Mouse (Mus musculus): ENCODE measurements around the gene Epha6. TPM values are rescaled to one million over a fixed set of nuclear protein-coding genes. Genes with fewer than 3 reads are reported as not detected.
"Not testable (repeated sequence)": the region's sequence is repeated elsewhere in the genome, so short reads cannot be mapped to it uniquely, and the experiment has no call there.

Gene Epha6
- polyA plus RNA-seq, 1 experiment from 2014 or later: 12.3 TPM

DNA sequence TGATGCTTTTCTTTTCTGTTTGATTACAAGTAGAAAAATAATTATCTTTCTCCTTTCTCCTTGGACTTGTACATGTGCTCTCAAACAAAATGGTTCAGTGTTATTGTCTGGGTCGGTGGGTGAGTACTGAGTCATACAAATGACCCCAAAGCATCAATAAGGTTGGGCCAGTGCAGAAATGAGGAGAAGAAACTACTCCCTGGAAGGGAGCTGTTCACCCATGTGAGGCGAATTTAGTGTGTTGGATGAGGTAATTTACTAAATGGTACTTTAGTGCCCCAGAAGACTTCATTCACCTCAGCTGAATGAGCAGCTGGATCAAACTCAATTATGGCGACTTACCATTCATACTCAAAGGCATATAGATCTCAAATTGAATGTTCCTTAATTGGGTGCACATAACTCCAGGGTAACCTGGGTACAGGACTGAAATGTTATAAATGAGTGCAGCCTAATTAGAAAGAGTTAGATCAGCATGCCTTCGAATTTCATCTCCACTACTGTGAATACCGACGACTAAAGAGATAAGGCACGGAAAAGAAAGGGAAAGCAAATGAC is 751.1 kb downstream of the Epha6 start:
- no peaks in the 10 kb centered on the region for H3K36me3 ChIP-seq (replicated peaks; ENCODE audit: control insufficient read depth, insufficient read depth)
- ATAC-seq (ENCODE audit: low FRiP score) (peak; percentile 77), DNase-seq (ENCODE audit: low spot score) (no peak)
- H3K4me1 ChIP-seq (replicated peaks; ENCODE audit: control insufficient read depth, insufficient read depth, low read length): no peaks in the 10 kb centered on the region
- no peak overlapping the region for H3K4me2 ChIP-seq (replicated peaks)
- no peak overlapping the region for H3K27ac ChIP-seq
- no peaks in the 10 kb centered on the region for H3K27me3 ChIP-seq (ENCODE audit: control insufficient read depth, insufficient read depth, low read length)
- H3K9ac ChIP-seq: no peak overlapping the region
- WGBS: 49% methylated on average over 7 of the region's 7 CpGs
- no peaks in the 10 kb centered on the region for H3K9me3 ChIP-seq (ENCODE audit: control insufficient read depth, low read length)
- no peak overlapping the region for H3K4me3 ChIP-seq (replicated peaks; ENCODE audit: low read length)

DNA sequence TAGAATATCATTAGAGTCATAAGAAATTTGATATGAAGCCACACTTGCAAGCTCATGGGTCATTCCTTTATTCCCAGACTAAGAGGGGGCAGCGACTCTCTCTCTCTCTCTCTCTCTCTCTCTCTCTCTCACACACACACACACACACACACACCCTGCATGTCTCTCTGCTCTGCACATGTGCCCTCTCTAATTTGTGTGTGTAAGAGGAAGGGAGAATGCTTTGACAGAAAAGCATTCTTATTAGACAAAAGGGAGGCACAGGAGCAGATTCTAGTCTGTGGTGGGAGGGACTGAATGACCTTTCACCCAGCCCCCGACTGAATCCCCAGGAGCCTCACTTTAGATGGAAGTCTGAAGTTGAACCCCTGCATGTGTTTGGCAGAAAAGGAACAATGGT is 752.6 kb downstream of the Epha6 start:
- Histone ChIP-seq H3K4me3 (replicated peaks; ENCODE audit: low read length) (no peak overlapping the region), H3K27me3 (ENCODE audit: control insufficient read depth, insufficient read depth, low read length) (no peaks in the 10 kb centered on the region), H3K4me2 (replicated peaks) (no peak overlapping the region), H3K4me1 (replicated peaks; ENCODE audit: control insufficient read depth, insufficient read depth, low read length) (no peaks in the 10 kb centered on the region), H3K9me3 (ENCODE audit: control insufficient read depth, low read length) (no peaks in the 10 kb centered on the region), H3K36me3 (replicated peaks; ENCODE audit: control insufficient read depth, insufficient read depth) (no peaks in the 10 kb centered on the region), H3K27ac (no peak overlapping the region), H3K9ac (no peak overlapping the region)
- no peak for ATAC-seq (ENCODE audit: low FRiP score)
- WGBS: 10% methylated on average over 2 of the region's 2 CpGs
- no peak for DNase-seq (ENCODE audit: low spot score)

GRCm38 (mm10) chr16:59846574-59846973 is 758.8 kb downstream of the Epha6 start:
- no peaks in the 10 kb centered on the region for H3K36me3 ChIP-seq (replicated peaks; ENCODE audit: control insufficient read depth, insufficient read depth)
- no peak overlapping the region for H3K9ac ChIP-seq
- WGBS: 18% methylated on average over 3 of the region's 3 CpGs
- no peak overlapping the region for H3K4me3 ChIP-seq (replicated peaks; ENCODE audit: low read length)
- no peaks in the 10 kb centered on the region for H3K27me3 ChIP-seq (ENCODE audit: control insufficient read depth, insufficient read depth, low read length)
- H3K4me2 ChIP-seq (replicated peaks): no peak overlapping the region
- ATAC-seq (ENCODE audit: low FRiP score): no peak
- no peak for DNase-seq (ENCODE audit: low spot score)
- H3K4me1 ChIP-seq (replicated peaks; ENCODE audit: control insufficient read depth, insufficient read depth, low read length): no peaks in the 10 kb centered on the region
- peaks cover 4% of the 10 kb centered on the region; the same call in 1 of the 2 replicates for H3K9me3 ChIP-seq (ENCODE audit: control insufficient read depth, low read length)
- H3K27ac ChIP-seq: no peak overlapping the region

- no peak overlapping the region for H3K4me3 ChIP-seq (replicated peaks; ENCODE audit: low read length)
- H3K36me3 ChIP-seq (replicated peaks; ENCODE audit: control insufficient read depth, insufficient read depth): no peaks in the 10 kb centered on the region
- WGBS: 55% methylated on average over 4 of the region's 4 CpGs
- 0 out of 2 replicates have a peak overlapping the region, but pooled peaks have one; percentile 3 for H3K27ac ChIP-seq
- no peaks in the 10 kb centered on the region for H3K9me3 ChIP-seq (ENCODE audit: control insufficient read depth, low read length)
- H3K4me1 ChIP-seq (replicated peaks; ENCODE audit: control insufficient read depth, insufficient read depth, low read length): no peaks in the 10 kb centered on the region
- ATAC-seq (ENCODE audit: low FRiP score): no peak
- no peak overlapping the region for H3K4me2 ChIP-seq (replicated peaks)
- peak; percentile 55 for DNase-seq (ENCODE audit: low spot score)
- no peak overlapping the region for H3K9ac ChIP-seq
- no peaks in the 10 kb centered on the region for H3K27me3 ChIP-seq (ENCODE audit: control insufficient read depth, insufficient read depth, low read length)
These were observed 768.6 kb downstream of the Epha6 start for GRCm38 (mm10) chr16:59836778-59837177.

GRCm38 (mm10) chr16:59836304-59836703 is 769.0 kb downstream of the Epha6 start:
- Histone ChIP-seq H3K4me1 (replicated peaks; ENCODE audit: control insufficient read depth, insufficient read depth, low read length) (no peaks in the 10 kb centered on the region), H3K9me3 (ENCODE audit: control insufficient read depth, low read length) (no peaks in the 10 kb centered on the region), H3K27me3 (ENCODE audit: control insufficient read depth, insufficient read depth, low read length) (no peaks in the 10 kb centered on the region), H3K27ac (0 out of 2 replicates have a peak overlapping the region, but pooled peaks have one; percentile 3), H3K9ac (no peak overlapping the region), H3K36me3 (replicated peaks; ENCODE audit: control insufficient read depth, insufficient read depth) (no peaks in the 10 kb centered on the region), H3K4me2 (replicated peaks) (no peak overlapping the region), H3K4me3 (replicated peaks; ENCODE audit: low read length) (no peak overlapping the region)
- ATAC-seq (ENCODE audit: low FRiP score) (no peak), DNase-seq (ENCODE audit: low spot score) (no peak)
- WGBS: 56% methylated on average over 10 of the region's 10 CpGs

DNA sequence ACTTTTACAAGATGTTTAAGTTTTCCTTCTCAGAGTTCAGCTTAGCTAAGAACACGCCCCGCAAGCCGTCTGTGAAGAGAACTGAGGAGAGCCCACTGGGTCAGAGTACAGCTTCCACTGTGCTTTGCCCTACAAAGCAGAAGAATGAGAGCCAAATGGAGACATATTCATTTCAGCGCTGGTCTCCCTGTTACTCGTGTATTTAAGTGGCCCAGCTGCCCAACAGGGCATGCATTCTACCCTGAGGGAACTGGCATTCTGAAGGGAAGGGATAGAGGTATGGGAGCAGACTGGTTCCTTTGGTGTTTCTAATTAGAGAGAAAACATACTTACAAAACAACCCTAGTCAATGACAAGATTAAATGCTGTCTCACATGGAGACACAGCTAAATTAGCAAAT is 772.9 kb downstream of the Epha6 start:
- 70% methylated on average over 5 of the region's 5 CpGs for WGBS
- Histone ChIP-seq H3K9ac (no peak overlapping the region), H3K9me3 (ENCODE audit: control insufficient read depth, low read length) (no peaks in the 10 kb centered on the region), H3K36me3 (replicated peaks; ENCODE audit: control insufficient read depth, insufficient read depth) (no peaks in the 10 kb centered on the region), H3K27ac (no peak overlapping the region), H3K27me3 (ENCODE audit: control insufficient read depth, insufficient read depth, low read length) (no peaks in the 10 kb centered on the region), H3K4me2 (replicated peaks) (no peak overlapping the region), H3K4me3 (replicated peaks; ENCODE audit: low read length) (no peak overlapping the region), H3K4me1 (replicated peaks; ENCODE audit: control insufficient read depth, insufficient read depth, low read length) (no peaks in the 10 kb centered on the region)
- DNase-seq (ENCODE audit: low spot score) (no peak), ATAC-seq (ENCODE audit: low FRiP score) (no peak)

- Histone ChIP-seq H3K4me1 (replicated peaks; ENCODE audit: control insufficient read depth, insufficient read depth, low read length) (no peaks in the 10 kb centered on the region), H3K27ac (no peak overlapping the region), H3K36me3 (replicated peaks; ENCODE audit: control insufficient read depth, insufficient read depth) (no peaks in the 10 kb centered on the region), H3K27me3 (ENCODE audit: control insufficient read depth, insufficient read depth, low read length) (no peaks in the 10 kb centered on the region), H3K4me3 (replicated peaks; ENCODE audit: low read length) (no peak overlapping the region), H3K4me2 (replicated peaks) (no peak overlapping the region), H3K9ac (no peak overlapping the region), H3K9me3 (ENCODE audit: control insufficient read depth, low read length) (no peaks in the 10 kb centered on the region)
- ATAC-seq (ENCODE audit: low FRiP score) (no peak), DNase-seq (ENCODE audit: low spot score) (no peak)
- WGBS: 88% methylated on average over 13 of the region's 13 CpGs
These were observed 775.7 kb downstream of the Epha6 start for GRCm38 (mm10) chr16:59829655-59830054.

DNA sequence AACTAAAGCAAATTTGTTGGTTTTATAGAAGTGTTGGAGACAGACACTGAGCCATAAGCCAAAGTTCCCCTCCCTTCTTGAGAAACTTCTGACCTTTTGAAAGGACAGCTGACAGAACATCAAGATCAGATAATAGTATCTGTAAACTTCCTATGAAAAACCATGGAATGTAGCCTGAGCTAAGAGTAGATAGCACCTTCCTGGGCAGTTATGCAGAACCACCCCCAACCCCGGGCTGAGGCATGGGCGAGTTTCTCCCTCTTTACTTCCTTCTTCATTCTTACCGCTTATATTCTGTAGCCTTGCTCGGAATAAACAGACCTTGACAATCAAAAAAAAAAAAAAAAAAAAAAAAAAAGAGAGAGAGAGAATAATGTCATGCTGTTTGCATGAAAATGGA is 805.5 kb downstream of the Epha6 start:
- not testable (repeated sequence) for H3K9ac ChIP-seq; ATAC-seq (ENCODE audit: low FRiP score); H3K9me3 ChIP-seq (ENCODE audit: control insufficient read depth, low read length); H3K27ac ChIP-seq; H3K36me3 ChIP-seq (replicated peaks; ENCODE audit: control insufficient read depth, insufficient read depth); DNase-seq (ENCODE audit: low spot score); H3K4me3 ChIP-seq (replicated peaks; ENCODE audit: low read length); H3K27me3 ChIP-seq (ENCODE audit: control insufficient read depth, insufficient read depth, low read length); H3K4me2 ChIP-seq (replicated peaks); H3K4me1 ChIP-seq (replicated peaks; ENCODE audit: control insufficient read depth, insufficient read depth, low read length)
- 75% methylated on average over 4 of the region's 4 CpGs for WGBS

- no peak for ATAC-seq (ENCODE audit: low FRiP score)
- Histone ChIP-seq H3K27me3 (ENCODE audit: control insufficient read depth, insufficient read depth, low read length) (no peaks in the 10 kb centered on the region), H3K9ac (no peak overlapping the region), H3K9me3 (ENCODE audit: control insufficient read depth, low read length) (no peaks in the 10 kb centered on the region), H3K36me3 (replicated peaks; ENCODE audit: control insufficient read depth, insufficient read depth) (no peaks in the 10 kb centered on the region), H3K4me3 (replicated peaks; ENCODE audit: low read length) (no peak overlapping the region), H3K4me2 (replicated peaks) (no peak overlapping the region), H3K4me1 (replicated peaks; ENCODE audit: control insufficient read depth, insufficient read depth, low read length) (no peaks in the 10 kb centered on the region), H3K27ac (no peak overlapping the region)
- no peak for DNase-seq (ENCODE audit: low spot score)
- 97% methylated on average over 2 of the region's 2 CpGs for WGBS
These were observed 833.0 kb downstream of the Epha6 start for GRCm38 (mm10) chr16:59772297-59772696.

DNA sequence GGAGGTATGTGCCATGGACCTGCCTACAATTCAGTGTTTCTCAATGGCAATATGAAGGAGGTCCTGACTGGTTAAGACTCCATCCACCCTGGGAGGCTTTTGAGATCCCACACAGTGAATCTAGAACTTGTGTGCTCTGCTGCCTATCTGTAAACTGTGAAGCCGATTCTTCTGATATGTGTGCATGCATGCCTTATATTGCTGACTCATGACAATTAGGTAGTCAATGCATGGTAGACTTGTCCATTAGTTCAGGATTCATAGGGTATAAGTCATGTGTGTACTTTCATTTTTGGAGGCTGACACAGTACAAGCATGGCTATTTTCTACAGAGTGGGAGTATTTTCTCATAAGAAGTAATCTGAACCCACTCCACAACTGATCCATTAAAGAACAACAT is 834.9 kb downstream of the Epha6 start:
- ATAC-seq (ENCODE audit: low FRiP score) (no peak), DNase-seq (ENCODE audit: low spot score) (no peak)
- WGBS: 97% methylated on average over 1 of the region's 1 CpGs
- H3K9me3 ChIP-seq (ENCODE audit: control insufficient read depth, low read length): no peaks in the 10 kb centered on the region
- no peak overlapping the region for H3K9ac ChIP-seq
- no peaks in the 10 kb centered on the region for H3K27me3 ChIP-seq (ENCODE audit: control insufficient read depth, insufficient read depth, low read length)
- H3K4me3 ChIP-seq (replicated peaks; ENCODE audit: low read length): no peak overlapping the region
- H3K4me2 ChIP-seq (replicated peaks): no peak overlapping the region
- no peaks in the 10 kb centered on the region for H3K36me3 ChIP-seq (replicated peaks; ENCODE audit: control insufficient read depth, insufficient read depth)
- no peaks in the 10 kb centered on the region for H3K4me1 ChIP-seq (replicated peaks; ENCODE audit: control insufficient read depth, insufficient read depth, low read length)
- no peak overlapping the region for H3K27ac ChIP-seq
